Mouse (Mus musculus): Measurements from ENCODE around the gene Nccrp1.

- TF ChIP-seq CTCF (IDR thresholded peaks at IDR 0.05; ENCODE audit: borderline replicate concordance, insufficient read depth, low read length) = no peak
- no peak for TF ChIP-seq POLR2A (IDR thresholded peaks at IDR 0.05; ENCODE audit: low read depth, low read length)
Observed at GRCm38 (mm10) chr7:28586663-28587411, 39.8 kb upstream of the Nccrp1 start.

Measured in embryonic fibroblast, embryonic 13.5 days (primary cell).